Mouse (Mus musculus): ENCODE results near the gene Pbrm1. TPM values are rescaled to one million over a fixed set of nuclear protein-coding genes. Genes with fewer than 3 reads are reported as not detected.

Gene Pbrm1
- polyA plus RNA-seq, 1 experiment from 2014 or later: 105 TPM

GRCm38 (mm10) chr14:31135495-31136410, 116.8 kb downstream of the Pbrm1 start:
- 96% methylated on average over 34 of the region's 34 CpGs for WGBS
- Histone ChIP-seq H3K36me3 (replicated peaks; ENCODE audit: control insufficient read depth, insufficient read depth) (peaks cover 60% of the 10 kb centered on the region), H3K9ac (no peak overlapping the region), H3K4me2 (replicated peaks) (no peak overlapping the region), H3K4me1 (replicated peaks; ENCODE audit: control insufficient read depth, insufficient read depth, low read length) (peaks cover 24% of the 10 kb centered on the region), H3K27ac (no peak overlapping the region), H3K4me3 (replicated peaks; ENCODE audit: low read length) (no peak overlapping the region), H3K9me3 (ENCODE audit: control insufficient read depth, low read length) (no peaks in the 10 kb centered on the region), H3K27me3 (ENCODE audit: control insufficient read depth, insufficient read depth, low read length) (no peaks in the 10 kb centered on the region)
- DNase-seq (ENCODE audit: low spot score): no peak
- ATAC-seq (ENCODE audit: low FRiP score): no peak

GRCm38 (mm10) chr14:31136411-31137280, 117.7 kb downstream of the Pbrm1 start:
- WGBS: 88% methylated on average over 26 of the region's 26 CpGs
- no peak overlapping the region for H3K9ac ChIP-seq
- no peak overlapping the region for H3K4me2 ChIP-seq (replicated peaks)
- H3K27ac ChIP-seq: no peak overlapping the region
- H3K36me3 ChIP-seq (replicated peaks; ENCODE audit: control insufficient read depth, insufficient read depth): peaks cover 69% of the 10 kb centered on the region
- H3K4me1 ChIP-seq (replicated peaks; ENCODE audit: control insufficient read depth, insufficient read depth, low read length): peaks cover 24% of the 10 kb centered on the region
- DNase-seq (ENCODE audit: low spot score) (no peak), ATAC-seq (ENCODE audit: low FRiP score) (no peak)
- H3K9me3 ChIP-seq (ENCODE audit: control insufficient read depth, low read length): no peaks in the 10 kb centered on the region
- no peak overlapping the region for H3K4me3 ChIP-seq (replicated peaks; ENCODE audit: low read length)
- no peaks in the 10 kb centered on the region for H3K27me3 ChIP-seq (ENCODE audit: control insufficient read depth, insufficient read depth, low read length)

GRCm38 (mm10) chr14:31137281-31137595, 118.3 kb downstream of the Pbrm1 start:
- DNase-seq (ENCODE audit: low spot score): no peak
- ATAC-seq (ENCODE audit: low FRiP score): no peak
- no peak overlapping the region for H3K9ac ChIP-seq
- H3K4me3 ChIP-seq (replicated peaks; ENCODE audit: low read length): no peak overlapping the region
- H3K36me3 ChIP-seq (replicated peaks; ENCODE audit: control insufficient read depth, insufficient read depth): peaks cover 70% of the 10 kb centered on the region
- H3K4me2 ChIP-seq (replicated peaks): no peak overlapping the region
- H3K27ac ChIP-seq: no peak overlapping the region
- no peaks in the 10 kb centered on the region for H3K27me3 ChIP-seq (ENCODE audit: control insufficient read depth, insufficient read depth, low read length)
- 82% methylated on average over 10 of the region's 10 CpGs for WGBS
- peaks cover 19% of the 10 kb centered on the region for H3K4me1 ChIP-seq (replicated peaks; ENCODE audit: control insufficient read depth, insufficient read depth, low read length)
- H3K9me3 ChIP-seq (ENCODE audit: control insufficient read depth, low read length): no peaks in the 10 kb centered on the region

- WGBS: 73% methylated on average over 11 of the region's 11 CpGs
- H3K27ac ChIP-seq: no peak overlapping the region
- DNase-seq (ENCODE audit: low spot score) (no peak), ATAC-seq (ENCODE audit: low FRiP score) (no peak)
- no peak overlapping the region for H3K4me2 ChIP-seq (replicated peaks)
- H3K9ac ChIP-seq: no peak overlapping the region
- peaks cover 70% of the 10 kb centered on the region for H3K36me3 ChIP-seq (replicated peaks; ENCODE audit: control insufficient read depth, insufficient read depth)
- H3K4me3 ChIP-seq (replicated peaks; ENCODE audit: low read length): no peak overlapping the region
- H3K9me3 ChIP-seq (ENCODE audit: control insufficient read depth, low read length): no peaks in the 10 kb centered on the region
- peaks cover 13% of the 10 kb centered on the region for H3K4me1 ChIP-seq (replicated peaks; ENCODE audit: control insufficient read depth, insufficient read depth, low read length)
- no peaks in the 10 kb centered on the region for H3K27me3 ChIP-seq (ENCODE audit: control insufficient read depth, insufficient read depth, low read length)
These were observed 118.9 kb downstream of the Pbrm1 start for GRCm38 (mm10) chr14:31137791-31138190.

GRCm38 (mm10) chr14:31138219-31138896, 119.4 kb downstream of the Pbrm1 start:
- no peak overlapping the region for H3K27ac ChIP-seq
- H3K27me3 ChIP-seq (ENCODE audit: control insufficient read depth, insufficient read depth, low read length): no peaks in the 10 kb centered on the region
- no peak overlapping the region for H3K9ac ChIP-seq
- whole genome bisulfite sequencing: 80% methylated on average over 21 of the region's 35 CpGs
- H3K36me3 ChIP-seq (replicated peaks; ENCODE audit: control insufficient read depth, insufficient read depth): peaks cover 70% of the 10 kb centered on the region
- no peak overlapping the region for H3K4me2 ChIP-seq (replicated peaks)
- no peak overlapping the region for H3K4me3 ChIP-seq (replicated peaks; ENCODE audit: low read length)
- ATAC-seq (ENCODE audit: low FRiP score): 0 out of 2 replicates have a peak, but pooled peaks have one; percentile 28
- no peaks in the 10 kb centered on the region for H3K9me3 ChIP-seq (ENCODE audit: control insufficient read depth, low read length)
- peaks cover 7% of the 10 kb centered on the region for H3K4me1 ChIP-seq (replicated peaks; ENCODE audit: control insufficient read depth, insufficient read depth, low read length)
- DNase-seq (ENCODE audit: low spot score): no peak

GRCm38 (mm10) chr14:31138897-31139429, 120.0 kb downstream of the Pbrm1 start:
- Histone ChIP-seq H3K27ac (no peak overlapping the region), H3K4me3 (replicated peaks; ENCODE audit: low read length) (no peak overlapping the region), H3K4me1 (replicated peaks; ENCODE audit: control insufficient read depth, insufficient read depth, low read length) (0 out of 2 replicates have a peak, but pooled peaks cover 4% of the 10 kb centered on the region), H3K9ac (no peak overlapping the region), H3K9me3 (ENCODE audit: control insufficient read depth, low read length) (no peaks in the 10 kb centered on the region), H3K36me3 (replicated peaks; ENCODE audit: control insufficient read depth, insufficient read depth) (peaks cover 70% of the 10 kb centered on the region), H3K4me2 (replicated peaks) (no peak overlapping the region), H3K27me3 (ENCODE audit: control insufficient read depth, insufficient read depth, low read length) (no peaks in the 10 kb centered on the region)
- WGBS: 91% methylated on average over 9 of the region's 9 CpGs
- no peak for DNase-seq (ENCODE audit: low spot score)
- no peak for ATAC-seq (ENCODE audit: low FRiP score)

GRCm38 (mm10) chr14:31139666-31140065, 120.7 kb downstream of the Pbrm1 start:
- Histone ChIP-seq H3K9ac (no peak overlapping the region), H3K9me3 (ENCODE audit: control insufficient read depth, low read length) (no peaks in the 10 kb centered on the region), H3K4me3 (replicated peaks; ENCODE audit: low read length) (no peak overlapping the region), H3K27me3 (ENCODE audit: control insufficient read depth, insufficient read depth, low read length) (no peaks in the 10 kb centered on the region), H3K4me1 (replicated peaks; ENCODE audit: control insufficient read depth, insufficient read depth, low read length) (no peaks in the 10 kb centered on the region), H3K4me2 (replicated peaks) (no peak overlapping the region), H3K27ac (no peak overlapping the region), H3K36me3 (replicated peaks; ENCODE audit: control insufficient read depth, insufficient read depth) (peaks cover 70% of the 10 kb centered on the region)
- WGBS: 94% methylated on average over 12 of the region's 12 CpGs
- DNase-seq (ENCODE audit: low spot score): no peak
- no peak for ATAC-seq (ENCODE audit: low FRiP score)

GRCm38 (mm10) chr14:31140141-31140540, 121.2 kb downstream of the Pbrm1 start:
- no peak overlapping the region for H3K9ac ChIP-seq
- ATAC-seq (ENCODE audit: low FRiP score) (no peak), DNase-seq (ENCODE audit: low spot score) (no peak)
- no peak overlapping the region for H3K4me3 ChIP-seq (replicated peaks; ENCODE audit: low read length)
- 94% methylated on average over 15 of the region's 15 CpGs for WGBS
- H3K4me2 ChIP-seq (replicated peaks): no peak overlapping the region
- peaks cover 65% of the 10 kb centered on the region for H3K36me3 ChIP-seq (replicated peaks; ENCODE audit: control insufficient read depth, insufficient read depth)
- H3K27ac ChIP-seq: no peak overlapping the region
- no peaks in the 10 kb centered on the region for H3K9me3 ChIP-seq (ENCODE audit: control insufficient read depth, low read length)
- H3K4me1 ChIP-seq (replicated peaks; ENCODE audit: control insufficient read depth, insufficient read depth, low read length): no peaks in the 10 kb centered on the region
- H3K27me3 ChIP-seq (ENCODE audit: control insufficient read depth, insufficient read depth, low read length): no peaks in the 10 kb centered on the region

- no peak for DNase-seq (ENCODE audit: low spot score)
- H3K27me3 ChIP-seq (ENCODE audit: control insufficient read depth, insufficient read depth, low read length): no peaks in the 10 kb centered on the region
- WGBS: 96% methylated on average over 14 of the region's 14 CpGs
- H3K4me1 ChIP-seq (replicated peaks; ENCODE audit: control insufficient read depth, insufficient read depth, low read length): no peaks in the 10 kb centered on the region
- no peak overlapping the region for H3K9ac ChIP-seq
- H3K4me2 ChIP-seq (replicated peaks): no peak overlapping the region
- ATAC-seq (ENCODE audit: low FRiP score): no peak
- no peak overlapping the region for H3K4me3 ChIP-seq (replicated peaks; ENCODE audit: low read length)
- peaks cover 56% of the 10 kb centered on the region for H3K36me3 ChIP-seq (replicated peaks; ENCODE audit: control insufficient read depth, insufficient read depth)
- no peak overlapping the region for H3K27ac ChIP-seq
- no peaks in the 10 kb centered on the region for H3K9me3 ChIP-seq (ENCODE audit: control insufficient read depth, low read length)
These were observed 122.1 kb downstream of the Pbrm1 start for GRCm38 (mm10) chr14:31141011-31141410.

Data from hindbrain, embryonic 14.5 days (tissue).